Mouse (Mus musculus): ENCODE data around the gene Gm26558.

- TF ChIP-seq MYOG (IDR thresholded peaks at IDR 0.05; ENCODE audit: control insufficient read depth, extremely low read depth, insufficient read length): no peak
- no peak for TF ChIP-seq CEBPB (IDR thresholded peaks at IDR 0.05; ENCODE audit: low read depth)
- no peak for TF ChIP-seq USF1 (IDR thresholded peaks at IDR 0.05; ENCODE audit: low read depth)
- TF ChIP-seq CTCF (IDR thresholded peaks at IDR 0.05; ENCODE audit: control insufficient read depth, insufficient read depth, insufficient read length): no peak
- no peak for TF ChIP-seq MAX (IDR thresholded peaks at IDR 0.05)
- TF ChIP-seq MYOD1 (IDR thresholded peaks at IDR 0.05; ENCODE audit: control insufficient read depth, insufficient read length, low read depth): no peak
Measured at GRCm38 (mm10) chr2:70622244-70622643, 39.7 kb downstream of the Gm26558 start.
